Mouse (Mus musculus) cerebellum, postnatal 4 days (tissue): ENCODE measurements at regions not wholly inside any gene's neighbourhood (a gene's known extent, or its start where the extent isn't known, plus 50 kb on each side); places are given as distances from the start of the nearest gene placed in this dataset.

Experiments
- DNase-seq, 2 experiments: peaks; one replicate each; pipeline ENCODE4 v3.0.0; 2022; ENCODE audit warnings: low spot score in 2 of 2, mixed read lengths in 1 of 2

- no peak for DNase-seq
These were observed 136.8 kb upstream of the Gm10295 start for GRCm38 (mm10) chr7:71488016-71488650.

- DNase-seq = no peak
These were observed 124.1 kb upstream of the Gm10295 start for GRCm38 (mm10) chr7:71475383-71475782.

DNA sequence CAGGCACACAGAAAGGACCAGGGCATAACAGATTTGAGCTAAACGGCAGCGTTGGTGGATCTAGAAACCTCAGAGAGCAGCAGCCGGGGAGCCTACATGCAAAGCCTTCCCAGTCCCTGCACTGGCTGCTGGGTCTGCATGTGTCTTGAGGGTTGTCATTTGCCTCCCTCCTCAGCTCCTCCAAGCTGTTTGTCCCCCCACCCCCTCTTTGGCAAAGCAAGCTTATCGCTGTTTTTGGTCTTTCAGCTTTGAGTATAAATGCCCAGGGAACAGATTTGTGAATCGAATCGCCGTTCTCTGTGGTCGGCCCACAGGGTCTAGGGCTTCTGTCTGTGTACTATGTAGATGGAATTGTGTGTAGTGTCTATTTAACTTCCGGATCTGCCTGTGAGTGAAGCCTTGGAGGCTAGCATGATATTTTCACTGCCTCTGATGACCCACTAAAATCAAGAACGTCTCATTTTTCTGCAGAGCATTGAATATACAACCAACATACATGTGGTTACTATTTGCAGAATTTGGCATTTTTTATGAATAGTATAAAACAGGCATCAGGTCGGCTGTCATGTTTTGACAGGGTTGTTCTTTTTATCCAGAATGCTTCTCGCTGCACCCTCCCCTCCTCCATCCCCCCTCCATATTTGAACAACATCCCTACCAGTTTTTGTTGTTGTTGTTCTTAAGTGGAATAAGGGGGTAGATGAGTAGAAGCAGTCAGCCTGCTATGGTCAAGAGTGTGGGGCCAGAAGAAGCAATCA is 121.3 kb upstream of the Gm10295 start:
- no peak for DNase-seq

DNA sequence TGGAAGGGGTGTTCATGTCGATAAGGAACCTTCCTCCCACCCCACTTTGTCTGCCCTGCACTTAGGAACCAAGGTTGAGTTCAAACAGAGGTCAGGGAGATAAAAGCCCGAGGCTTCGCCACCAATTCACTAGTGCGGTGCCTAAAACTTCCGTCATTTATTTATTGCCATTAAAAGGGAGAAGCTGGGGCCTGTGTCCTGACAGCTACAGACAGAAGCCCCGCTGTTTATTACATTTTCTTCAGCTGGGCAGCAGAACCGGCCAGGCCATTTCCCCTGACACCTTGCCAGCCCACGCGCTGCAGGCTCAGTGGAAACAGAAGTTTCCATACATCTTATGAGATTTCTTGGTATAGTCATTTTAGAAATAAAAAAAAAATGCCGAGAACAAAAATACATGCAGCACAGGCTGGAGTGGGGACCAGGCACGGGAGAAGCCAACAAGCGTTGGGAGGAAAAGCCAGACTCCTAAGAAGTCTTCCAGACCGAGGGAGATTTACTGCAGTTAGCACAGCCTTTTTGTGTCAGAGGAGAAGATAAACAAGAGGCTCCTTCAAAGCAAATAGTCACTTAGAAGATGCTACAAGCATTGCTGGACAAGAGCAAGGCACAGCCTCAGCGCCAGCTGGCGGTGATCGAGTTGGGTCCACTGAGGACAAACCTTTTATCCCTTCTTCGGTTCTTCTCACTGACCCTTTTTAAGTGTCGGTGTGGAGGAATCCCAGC is 120.5 kb upstream of the Gm10295 start:
- no peak for DNase-seq

DNA sequence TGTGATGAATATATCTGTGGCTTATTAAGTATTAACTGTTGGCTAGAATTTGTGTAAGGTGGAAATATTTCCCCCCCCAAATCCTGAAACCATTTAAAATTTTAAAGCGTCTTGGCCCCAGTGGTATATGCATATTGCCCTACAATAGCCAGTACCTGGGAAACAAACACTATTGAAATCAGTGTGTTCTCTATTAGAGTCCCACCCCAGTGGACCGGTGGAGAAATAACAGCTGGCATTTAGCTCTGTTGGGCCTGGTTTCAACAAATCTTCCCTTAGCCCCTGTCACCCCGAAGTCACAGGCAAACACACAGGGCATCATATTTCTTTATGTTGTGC is 120.0 kb upstream of the Gm10295 start:
- no peak for DNase-seq

GRCm38 (mm10) chr7:71470418-71470817 is 119.1 kb upstream of the Gm10295 start:
- DNase-seq = no peak

GRCm38 (mm10) chr7:71469951-71470350 is 118.7 kb upstream of the Gm10295 start:
- no peak for DNase-seq

DNA sequence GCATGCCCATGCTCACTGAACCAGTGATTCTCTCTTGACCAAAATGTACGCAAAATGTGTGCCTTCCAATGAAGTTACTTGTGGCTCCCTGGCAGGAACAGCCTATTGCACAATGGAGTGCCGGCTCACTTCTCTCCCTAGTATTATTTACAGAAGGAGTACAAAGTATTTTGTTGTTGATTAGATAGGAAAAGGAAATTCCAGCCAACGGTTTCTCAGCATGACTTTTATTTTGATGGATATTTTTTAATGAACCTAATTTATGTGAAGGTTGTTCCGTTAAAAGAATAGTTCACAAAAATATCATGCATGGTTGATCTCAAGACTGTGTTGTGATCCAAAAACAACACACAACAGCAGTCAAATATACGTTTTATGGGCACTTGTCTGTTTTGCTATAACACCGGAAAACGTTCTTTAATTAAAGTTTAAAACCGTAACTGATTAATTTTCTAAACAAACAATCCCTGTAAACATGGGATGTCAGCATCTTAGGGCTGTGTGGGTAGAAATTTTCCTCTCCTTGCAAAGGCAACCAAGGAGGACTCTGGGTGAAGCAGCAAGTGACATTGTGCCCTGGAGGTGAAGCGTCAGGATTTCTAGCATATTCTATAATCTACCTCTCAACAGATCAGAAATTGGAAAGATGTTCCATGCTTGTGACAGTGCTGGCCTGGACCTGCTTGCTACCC is 116.3 kb upstream of the Gm10295 start:
- DNase-seq = no peak

GRCm38 (mm10) chr7:71464127-71464526 is 112.8 kb upstream of the Gm10295 start:
- no peak for DNase-seq

DNA sequence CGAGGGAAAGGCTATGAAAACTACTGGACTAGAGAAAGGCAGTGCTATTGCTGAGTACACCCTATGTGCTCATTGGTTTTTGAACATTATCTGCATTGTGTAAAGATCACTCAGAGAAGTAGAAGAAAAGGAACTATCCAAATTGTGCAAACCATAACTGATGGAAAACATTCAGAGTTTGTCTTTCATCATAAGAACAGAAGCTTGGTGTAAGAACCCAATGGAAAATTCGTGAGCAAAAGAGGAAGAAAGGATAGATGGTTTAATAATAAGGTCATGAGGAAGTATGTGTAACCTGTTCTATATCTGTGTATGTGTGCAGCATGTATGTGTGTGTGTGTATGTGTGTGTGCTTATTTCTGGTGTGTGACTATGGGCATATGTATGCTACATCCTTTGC is 112.3 kb upstream of the Gm10295 start:
- no peak for DNase-seq

- DNase-seq = no peak
These were observed 108.5 kb upstream of the Gm10295 start for GRCm38 (mm10) chr7:71459805-71460204.

DNA sequence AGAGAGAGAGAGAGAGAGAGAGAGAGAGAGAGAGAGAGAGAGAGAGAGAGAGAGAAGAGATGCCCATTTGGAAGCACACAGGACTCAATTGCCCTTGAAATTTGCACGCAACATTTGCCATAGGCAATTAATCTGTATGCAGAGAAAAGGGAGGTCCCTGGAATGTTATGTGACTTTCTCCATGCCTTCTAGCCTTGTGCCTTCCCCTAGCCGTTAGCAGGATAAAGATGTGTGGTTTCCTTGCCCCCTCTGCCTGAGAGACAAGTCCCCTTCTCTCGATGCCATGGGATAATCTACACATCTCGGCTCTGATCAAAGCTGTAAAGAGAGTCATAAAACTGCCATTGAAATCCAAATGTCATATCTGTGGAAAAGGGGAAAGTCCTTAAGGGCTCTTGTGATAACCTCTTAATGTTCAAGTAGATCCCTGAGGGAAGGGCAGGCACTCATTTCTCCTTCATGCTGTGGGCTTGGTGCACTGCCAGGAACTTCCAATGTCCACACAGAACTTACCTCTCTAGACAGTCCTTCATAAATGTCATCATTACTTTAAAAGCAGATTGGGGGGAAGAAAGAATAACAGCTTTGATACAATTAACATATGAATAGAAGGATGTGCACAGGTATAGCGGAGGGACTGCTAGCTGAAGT is 106.9 kb upstream of the Gm10295 start:
- DNase-seq = no peak

GRCm38 (mm10) chr7:71457409-71458103 is 106.3 kb upstream of the Gm10295 start:
- no peak for DNase-seq

GRCm38 (mm10) chr7:71456421-71456820 is 105.1 kb upstream of the Gm10295 start:
- no peak for DNase-seq

GRCm38 (mm10) chr7:71440330-71441240 is 89.3 kb upstream of the Gm10295 start:
- no peak for DNase-seq

DNA sequence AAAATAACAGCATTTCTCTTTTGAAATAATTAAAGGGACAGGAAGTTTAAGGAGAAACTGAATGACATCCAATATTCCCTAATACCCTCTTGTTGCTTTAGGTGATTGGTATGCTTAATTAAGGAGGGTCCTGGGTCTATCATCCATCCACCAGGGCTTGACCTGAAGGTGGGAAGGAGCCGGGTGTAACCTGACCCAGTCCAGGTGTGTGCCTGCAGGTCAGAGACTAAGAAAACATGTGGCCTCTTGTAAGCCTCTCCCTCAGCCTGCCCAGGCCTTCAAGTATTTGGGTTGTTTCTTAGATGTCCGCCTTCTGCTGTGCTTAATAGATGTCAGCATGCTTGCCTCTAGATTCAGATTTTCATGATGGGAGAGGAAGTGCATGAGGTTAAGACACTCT is 74.7 kb upstream of the Gm10295 start:
- no peak for DNase-seq

GRCm38 (mm10) chr7:71419261-71419660 is 68.0 kb upstream of the Gm10295 start:
- DNase-seq = no peak

DNA sequence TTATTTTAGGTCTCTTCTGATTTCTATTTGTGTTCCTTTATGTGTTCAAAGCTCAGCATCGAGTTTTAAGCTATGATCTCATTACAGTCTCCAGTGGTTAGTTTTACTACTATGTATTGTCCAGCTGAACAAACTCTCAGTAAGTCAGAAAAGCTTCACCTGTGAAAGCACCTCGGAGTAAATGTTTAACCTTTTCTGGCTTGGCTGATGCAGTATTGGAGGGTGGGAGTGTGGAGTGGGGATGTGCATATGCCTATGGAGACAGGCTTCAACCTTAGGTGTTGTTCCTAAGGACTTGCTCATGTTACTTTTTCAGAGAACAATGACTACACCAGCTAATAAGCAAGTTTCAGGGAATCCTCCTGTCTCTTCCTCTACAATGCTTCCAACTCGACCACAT is 67.6 kb upstream of the Gm10295 start:
- no peak for DNase-seq

- DNase-seq = no peak
These were observed 63.5 kb upstream of the Gm10295 start for GRCm38 (mm10) chr7:71414756-71415155.

- DNase-seq = no peak
These were observed 61.8 kb upstream of the Gm10295 start for GRCm38 (mm10) chr7:71413121-71413520.
